Mouse (Mus musculus) MEL (cell line): ENCODE data around the gene Snx32. TPM values are rescaled to one million over a fixed set of nuclear protein-coding genes. Genes with fewer than 3 reads are reported as not detected.
A peak's percentile ranks its signal among the peaks of the same experiment; 100 is the strongest.

Source experiments
- DNase-seq: peaks from one replicate; pipeline ENCODE4 v3.0.0; 2011; ENCODE audit warnings: low read depth, low spot score
- H3K27ac ChIP-seq: 2 replicates; pipeline ENCODE4 v1.5.1; 2012; ENCODE audit warnings: low read depth, mild to moderate bottlenecking, control low read depth, low read length, moderate library complexity; ENCODE audit not compliant: control insufficient read depth
- H3K27me3 ChIP-seq, 2 experiments: fragments of 150-350 bp in 1 of 2; sonication (generic) in 1 of 2; 2 replicates each; pipeline ENCODE4 v1.6.1; 2012; ENCODE audit warnings: low read length in 2 of 2, mild to moderate bottlenecking in 2 of 2, improper control_type of control experiment in 1 of 2, moderate library complexity in 1 of 2; ENCODE audit not compliant: insufficient read depth in 2 of 2, control insufficient read depth in 1 of 2
- H3K36me3 ChIP-seq, 2 experiments: 2 replicates each; pipeline ENCODE4 v1.6.1; 2012 to 2014; ENCODE audit warnings: low read length in 2 of 2, improper control_type of control experiment in 1 of 2, inconsistent platforms in 1 of 2, mild to moderate bottlenecking in 1 of 2; ENCODE audit not compliant: insufficient read depth in 2 of 2, control insufficient read depth in 1 of 2
- H3K4me1 ChIP-seq, 2 experiments: fragments of 150-350 bp in 1 of 2; sonication (generic) in 1 of 2; 2 replicates each; pipeline ENCODE4 v1.6.1; 2012; ENCODE audit warnings: low read length in 2 of 2, improper control_type of control experiment in 1 of 2, mild to moderate bottlenecking in 1 of 2; ENCODE audit not compliant: insufficient read depth in 2 of 2, control insufficient read depth in 1 of 2
- H3K4me3 ChIP-seq, 2 experiments: fragments of 150-350 bp in 1 of 2; sonication (generic) in 1 of 2; 2 replicates each; pipeline ENCODE4 v1.5.1; 2012; ENCODE audit warnings: low read depth in 2 of 2, low read length in 2 of 2, mild to moderate bottlenecking in 2 of 2, moderate library complexity in 2 of 2, control low read depth in 1 of 2, improper control_type of control experiment in 1 of 2; ENCODE audit not compliant: control insufficient read depth in 1 of 2, insufficient read depth in 1 of 2
- H3K79me2 ChIP-seq: 2 replicates; pipeline ENCODE4 v1.6.1; 2012; ENCODE audit warnings: mild to moderate bottlenecking, low read length, moderate library complexity; ENCODE audit not compliant: control insufficient read depth, poor library complexity, insufficient read depth
- H3K9ac ChIP-seq: 2 replicates; pipeline ENCODE4 v1.6.1; 2012; ENCODE audit warnings: low read depth, mild to moderate bottlenecking, control low read depth, low read length, moderate library complexity; ENCODE audit not compliant: control insufficient read depth, poor library complexity, severe bottlenecking
- H3K9me3 ChIP-seq: fragments of 150-350 bp; sonication (generic); replicated peaks from 2 replicates; pipeline ENCODE4 v1.6.1; 2012; ENCODE audit warnings: mild to moderate bottlenecking, low read length, improper control_type of control experiment, moderate library complexity; ENCODE audit not compliant: insufficient read depth
- CHD1 ChIP-seq: IDR thresholded peaks from 2 replicates; pipeline ENCODE4 v1.6.1; 2012; ENCODE audit warnings: low read depth, mild to moderate bottlenecking, inconsistent platforms, low read length, improper control_type of control experiment
- CTCF ChIP-seq, 3 experiments: IDR thresholded peaks in 2 of 3; conservative IDR thresholded peaks in 1 of 3; 2 replicates each; pipeline ENCODE4 v1.5.1; 2011 to 2012; ENCODE audit warnings: low read length in 3 of 3, low read depth in 2 of 3, mild to moderate bottlenecking in 2 of 3, improper control_type of control experiment in 1 of 3, inconsistent platforms in 1 of 3, mixed read lengths in 1 of 3, moderate library complexity in 1 of 3; ENCODE audit not compliant: control insufficient read depth in 1 of 3, insufficient read depth in 1 of 3, poor library complexity in 1 of 3, severe bottlenecking in 1 of 3
- E2F4 ChIP-seq: IDR thresholded peaks from 2 replicates; pipeline ENCODE4 v1.6.1; 2011; ENCODE audit warnings: low read depth, low read length, improper control_type of control experiment, borderline replicate concordance
- ELF1 ChIP-seq: IDR thresholded peaks from 2 replicates; pipeline ENCODE4 v1.6.1; 2014; ENCODE audit warnings: low read depth, mild to moderate bottlenecking, inconsistent platforms, low read length, improper control_type of control experiment, moderate library complexity
- EP300 ChIP-seq, 2 experiments: IDR thresholded peaks; 2 replicates each; pipeline ENCODE4 v1.6.1; 2011; ENCODE audit warnings: improper control_type of control experiment in 2 of 2, low read length in 2 of 2, low read depth in 1 of 2, mild to moderate bottlenecking in 1 of 2
- ETS1 ChIP-seq: IDR thresholded peaks from 2 replicates; pipeline ENCODE4 v1.6.1; 2012; ENCODE audit warnings: low read depth, mild to moderate bottlenecking, inconsistent platforms, low read length, improper control_type of control experiment, moderate library complexity
- KAT2A ChIP-seq: conservative IDR thresholded peaks from 2 replicates; pipeline ENCODE4 v1.6.1; 2012; ENCODE audit warnings: low read depth, low read length, improper control_type of control experiment, inconsistent platforms
- MAX ChIP-seq: IDR thresholded peaks from 2 replicates; pipeline ENCODE4 v1.6.1; 2011; ENCODE audit warnings: low read length, improper control_type of control experiment
- MXI1 ChIP-seq: IDR thresholded peaks from 2 replicates; pipeline ENCODE4 v1.6.1; 2011; ENCODE audit warnings: mild to moderate bottlenecking, low read depth, low read length, improper control_type of control experiment
- NELFE ChIP-seq: IDR thresholded peaks from 2 replicates; pipeline ENCODE4 v1.6.1; 2011; ENCODE audit warnings: low read depth, low read length, improper control_type of control experiment
- POLR2A ChIP-seq, 2 experiments: IDR thresholded peaks; 2 replicates each; pipeline ENCODE4 v1.6.1; 2011 to 2012; ENCODE audit warnings: low read length in 2 of 2, mild to moderate bottlenecking in 2 of 2, control low read depth in 1 of 2, improper control_type of control experiment in 1 of 2, low read depth in 1 of 2, moderate library complexity in 1 of 2; ENCODE audit not compliant: control insufficient read depth in 1 of 2, insufficient read depth in 1 of 2, poor library complexity in 1 of 2
- RAD21 ChIP-seq: IDR thresholded peaks from 2 replicates; pipeline ENCODE4 v1.6.1; 2011; ENCODE audit warnings: mild to moderate bottlenecking, low read depth, low read length, improper control_type of control experiment
- RCOR1 ChIP-seq: IDR thresholded peaks from 2 replicates; pipeline ENCODE4 v1.6.1; 2012; ENCODE audit warnings: low read depth, mild to moderate bottlenecking, inconsistent platforms, low read length, improper control_type of control experiment
- SMC3 ChIP-seq: IDR thresholded peaks from 2 replicates; pipeline ENCODE4 v1.6.1; 2011; ENCODE audit warnings: low read depth, low read length, improper control_type of control experiment
- TAL1 ChIP-seq: IDR thresholded peaks from 2 replicates; pipeline ENCODE4 v1.6.1; 2012; ENCODE audit warnings: mild to moderate bottlenecking, inconsistent platforms, low read length, moderate library complexity, mixed read lengths
- TBP ChIP-seq: IDR thresholded peaks from 2 replicates; pipeline ENCODE4 v1.8.0; 2011; ENCODE audit warnings: low read depth, low read length, improper control_type of control experiment
- TCF12 ChIP-seq: IDR thresholded peaks from 2 replicates; pipeline ENCODE4 v1.6.1; 2014; ENCODE audit warnings: low read depth, mild to moderate bottlenecking, inconsistent platforms, low read length, improper control_type of control experiment, moderate library complexity
- UBTF ChIP-seq: IDR thresholded peaks from 2 replicates; pipeline ENCODE4 v1.6.1; 2012; ENCODE audit warnings: low read depth, mild to moderate bottlenecking, inconsistent platforms, low read length, improper control_type of control experiment, moderate library complexity, borderline replicate concordance; ENCODE audit not compliant: insufficient read depth
- USF1 ChIP-seq: IDR thresholded peaks from 2 replicates; pipeline ENCODE4 v1.6.1; 2014; ENCODE audit warnings: low read depth, mild to moderate bottlenecking, inconsistent platforms, low read length, improper control_type of control experiment, moderate library complexity
- ZC3H11A ChIP-seq: IDR thresholded peaks from 2 replicates; pipeline ENCODE4 v1.6.1; 2012; ENCODE audit warnings: low read depth, mild to moderate bottlenecking, inconsistent platforms, low read length, improper control_type of control experiment
- ZNF384 ChIP-seq: IDR thresholded peaks from 2 replicates; pipeline ENCODE4 v1.6.1; 2012; ENCODE audit warnings: low read depth, mild to moderate bottlenecking, inconsistent platforms, low read length, improper control_type of control experiment
- polyA plus RNA-seq, 2 experiments: library from polyadenylated mRNA; stranded (reverse) in 1 of 2; unstranded in 1 of 2; fragments of >175 nt in 1 of 2; fragments of >200 nt in 1 of 2; gene quantifications; 2 replicates each; pipeline versions ENCODE4 v1.2.1 to v1.2.4; 2012; ENCODE audit warnings: low replicate concordance in 2 of 2, low read depth in 1 of 2; ENCODE audit not compliant: insufficient read length in 2 of 2, insufficient read depth in 1 of 2, missing spikeins in 1 of 2
- total RNA-seq: library from RNA; depleted of rRNA; stranded (reverse); fragments of 300-350 nt; gene quantifications from 2 replicates; pipeline ENCODE4 v1.2.3, GENCODE M21; 2012

Snx32 gene
- total and polyA plus RNA-seq, 3 experiments: 1.3 to 2.6 TPM; not detected in 1

GRCm38 (mm10) chr19:5518721-5519120, 8.4 kb upstream of the Snx32 start:
- Histone ChIP-seq H3K9ac (no peak overlapping the region), H3K27ac (no peak overlapping the region), H3K4me1 (peaks cover 0 to 3% of the 10 kb centered on the region in 2 experiments; a peak in 3 of 4 replicates), H3K79me2 (no peaks in the 10 kb centered on the region), H3K4me3 (no peak overlapping the region), H3K27me3 (no peaks in the 10 kb centered on the region), H3K9me3 (no peaks in the 10 kb centered on the region), H3K36me3 (peaks cover 0 to 6% of the 10 kb centered on the region in 2 experiments; a peak in 2 of 4 replicates)
- DNase-seq: no peak
- no peak for TF ChIP-seq MAX
- TF ChIP-seq USF1: no peak

GRCm38 (mm10) chr19:5516906-5517505, 6.7 kb upstream of the Snx32 start:
- Histone ChIP-seq H3K4me3 (no peak overlapping the region), H3K9me3 (no peaks in the 10 kb centered on the region), H3K36me3 (peaks cover 0 to 11% of the 10 kb centered on the region in 2 experiments; a peak in 2 of 4 replicates), H3K4me1 (peaks cover 2 to 11% of the 10 kb centered on the region in 2 experiments; a peak in 3 of 4 replicates), H3K79me2 (no peaks in the 10 kb centered on the region), H3K27me3 (no peaks in the 10 kb centered on the region), H3K9ac (no peak overlapping the region), H3K27ac (no peak overlapping the region)
- TF ChIP-seq TAL1 (no peak), KAT2A (no peak), CTCF (IDR thresholded peaks at IDR 0.05 in 2 of 3, conservative IDR thresholded peaks at IDR 0.05 in 1 of 3; ENCODE audit: control insufficient read depth in 1 of 3, insufficient read depth in 1 of 3, low read depth in 2 of 3, low read length in 3 of 3, poor library complexity in 1 of 3, severe bottlenecking in 1 of 3) (peak in 1 of 3 experiments; percentile 13; a peak in 1 of 6 replicates), MXI1 (no peak), ELF1 (no peak)
- peak; percentile 28 for DNase-seq

GRCm38 (mm10) chr19:5515840-5516777, 5.8 kb upstream of the Snx32 start:
- Histone ChIP-seq H3K4me3 (no peak overlapping the region), H3K9ac (no peak overlapping the region), H3K27me3 (no peaks in the 10 kb centered on the region), H3K36me3 (peaks cover 0 to 11% of the 10 kb centered on the region in 2 experiments; a peak in 2 of 4 replicates), H3K79me2 (peaks cover 2% of the 10 kb centered on the region), H3K4me1 (peaks cover 2 to 11% of the 10 kb centered on the region in 2 experiments; a peak in 3 of 4 replicates), H3K9me3 (no peaks in the 10 kb centered on the region), H3K27ac (no peak overlapping the region)
- TF ChIP-seq SMC3 (peak; percentile 37; the same call in 1 of the 2 replicates), POLR2A (IDR thresholded peaks at IDR 0.05; ENCODE audit: control insufficient read depth in 1 of 2, insufficient read depth in 1 of 2, low read depth in 1 of 2, low read length in 2 of 2, poor library complexity in 1 of 2) (no peak), ETS1 (no peak), ZC3H11A (no peak), NELFE (no peak), CHD1 (no peak), ZNF384 (no peak), CTCF (IDR thresholded peaks at IDR 0.05 in 2 of 3, conservative IDR thresholded peaks at IDR 0.05 in 1 of 3; ENCODE audit: control insufficient read depth in 1 of 3, insufficient read depth in 1 of 3, low read depth in 2 of 3, low read length in 3 of 3, poor library complexity in 1 of 3, severe bottlenecking in 1 of 3) (peak in 2 of 3 experiments; percentile 20 to 45; a peak in 3 of 6 replicates), TCF12 (no peak), TBP (no peak), EP300 (IDR thresholded peaks at IDR 0.05; ENCODE audit: low read depth in 1 of 2, low read length in 2 of 2) (no peak), USF1 (no peak), RAD21 (peak; percentile 31), TAL1 (no peak), E2F4 (no peak), RCOR1 (no peak), UBTF (no peak), ELF1 (no peak)
- DNase-seq: peak; percentile 61
